Mouse (Mus musculus) bone marrow macrophage, adult 2 months (primary cell): Measurements from ENCODE around the gene Aqp1. TPM values are rescaled to one million over a fixed set of nuclear protein-coding genes. Genes with fewer than 3 reads are reported as not detected.

ENCODE experiments used
- H3K27ac ChIP-seq: 2 replicates; pipeline ENCODE4 v1.5.1; 2012; ENCODE audit warnings: low read depth, low read length; ENCODE audit not compliant: insufficient read depth
- H3K4me1 ChIP-seq: 2 replicates; pipeline ENCODE4 v1.6.1; 2012; ENCODE audit warnings: low read length; ENCODE audit not compliant: control insufficient read depth, insufficient read depth
- H3K4me3 ChIP-seq: 2 replicates; pipeline ENCODE4 v1.5.1; 2012; ENCODE audit warnings: mild to moderate bottlenecking, low read length, moderate library complexity; ENCODE audit not compliant: insufficient read depth
- CTCF ChIP-seq: IDR thresholded peaks from 2 replicates; pipeline ENCODE4 v1.5.1; 2012; ENCODE audit warnings: low read depth, mild to moderate bottlenecking, low read length, moderate library complexity
- POLR2A ChIP-seq: IDR thresholded peaks from 2 replicates; pipeline ENCODE4 v1.6.1; 2012; ENCODE audit warnings: mild to moderate bottlenecking, low read depth, low read length, borderline replicate concordance
- polyA plus RNA-seq: library from polyadenylated mRNA; stranded (reverse); fragments of >200 nt; gene quantifications from 2 replicates; pipeline ENCODE4 v1.2.4, GENCODE M21; 2012; ENCODE audit not compliant: missing spikeins, insufficient read depth, insufficient read length

Gene Aqp1
- polyA plus RNA-seq, result not detected in 2 replicates

DNA sequence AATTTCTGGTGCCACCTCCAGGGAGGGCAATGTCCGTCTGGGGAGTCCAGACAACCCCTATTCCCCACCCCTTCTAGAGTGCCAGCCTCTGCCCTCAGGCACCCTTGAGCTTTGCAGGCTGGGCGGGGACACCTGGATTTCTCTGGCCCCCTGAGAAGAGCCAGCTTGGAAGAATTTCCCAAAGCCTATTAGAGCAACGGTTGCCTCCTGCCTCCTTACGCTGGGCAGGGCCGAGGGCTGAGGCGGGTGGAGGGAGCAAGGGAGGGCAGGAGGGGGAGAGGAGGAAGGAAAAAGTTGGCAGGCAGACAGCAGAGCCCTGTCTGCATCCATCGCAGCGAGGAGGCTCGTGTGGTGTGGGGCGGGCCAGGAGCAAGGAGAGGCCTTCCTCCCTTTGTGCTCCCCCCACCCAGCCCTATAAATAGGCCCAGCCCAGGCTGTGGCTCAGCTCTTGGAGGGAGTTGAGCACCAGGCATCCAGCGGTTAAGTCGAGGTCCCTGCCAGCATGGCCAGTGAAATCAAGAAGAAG, at the start of gene Aqp1:
Aqp1 (plus strand) TSS at position 444 of the 526 bp plus-strand sequence.
- TF ChIP-seq CTCF (no peak), POLR2A (no peak)
- H3K4me3 ChIP-seq, result no peak within 1 kb of the TSS
- H3K4me1 ChIP-seq, result peaks cover 5% of the 10 kb centered on the region; the same call in 1 of the 2 replicates
- no peak within 1 kb of the TSS for H3K27ac ChIP-seq

DNA sequence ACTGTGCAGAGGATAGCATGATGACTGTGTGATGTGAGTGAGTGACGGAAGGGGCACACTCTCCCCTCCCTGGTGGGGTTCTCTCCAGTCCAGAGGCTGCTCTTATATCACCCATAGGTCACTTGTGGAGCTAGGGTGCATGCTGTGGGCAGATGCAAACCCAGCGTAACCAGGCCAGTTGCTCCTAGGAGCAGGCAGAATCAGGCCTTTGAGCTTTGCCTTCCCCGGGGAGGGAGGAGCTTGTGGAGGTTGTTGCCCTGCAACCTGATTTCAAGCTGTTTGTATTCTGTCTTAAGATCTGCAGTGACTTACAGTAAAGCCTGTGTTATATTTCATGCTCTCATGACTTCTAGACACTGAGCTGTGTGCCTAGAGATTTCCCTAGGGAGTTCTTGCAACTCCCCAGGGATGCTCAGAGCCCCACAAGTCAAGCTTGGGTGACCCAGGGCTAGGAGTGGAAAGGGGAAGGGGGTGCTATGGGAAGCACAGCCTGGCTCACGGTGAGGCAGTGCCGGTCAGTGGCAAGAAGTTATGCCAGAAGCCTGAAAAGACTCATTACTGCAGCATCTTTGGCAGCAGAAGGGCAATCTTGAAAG, 48.1 kb upstream of the Aqp1 start:
- Histone ChIP-seq H3K27ac (no peak overlapping the region), H3K4me3 (no peak overlapping the region), H3K4me1 (peaks cover 9% of the 10 kb centered on the region)
- TF ChIP-seq POLR2A, result no peak

DNA sequence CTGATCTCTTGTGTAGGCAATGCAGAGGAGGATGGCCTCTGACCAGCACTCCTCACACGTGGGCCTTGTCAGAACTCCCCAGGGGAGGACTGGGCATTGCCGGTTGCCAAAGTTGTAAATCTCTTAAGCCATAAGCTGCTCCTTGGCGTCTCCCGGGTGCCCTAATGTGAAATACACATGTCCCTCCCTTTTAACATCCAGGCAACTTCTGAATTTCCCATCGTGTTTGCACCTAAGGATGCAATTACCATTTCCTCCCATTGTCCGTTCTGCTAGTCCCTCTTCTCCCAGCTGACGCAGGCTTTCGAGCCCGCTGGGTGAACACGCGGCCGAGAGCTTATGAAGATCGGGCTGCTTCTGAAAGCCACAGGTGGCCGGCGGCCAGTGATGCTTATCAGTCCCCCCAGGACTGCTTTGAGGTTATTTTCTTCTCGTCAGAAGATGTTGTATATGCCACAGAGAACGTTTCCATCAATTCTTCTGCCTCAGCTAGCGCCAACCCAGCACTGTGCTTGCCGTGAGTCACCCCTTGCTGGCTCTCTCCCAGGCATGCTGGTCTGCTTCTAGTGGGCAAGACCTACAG, 41.6 kb upstream of the Aqp1 start:
- no peak for TF ChIP-seq POLR2A
- TF ChIP-seq CTCF, result no peak
- Histone ChIP-seq H3K4me3 (no peak overlapping the region), H3K27ac (no peak overlapping the region), H3K4me1 (peaks cover 9% of the 10 kb centered on the region)

DNA sequence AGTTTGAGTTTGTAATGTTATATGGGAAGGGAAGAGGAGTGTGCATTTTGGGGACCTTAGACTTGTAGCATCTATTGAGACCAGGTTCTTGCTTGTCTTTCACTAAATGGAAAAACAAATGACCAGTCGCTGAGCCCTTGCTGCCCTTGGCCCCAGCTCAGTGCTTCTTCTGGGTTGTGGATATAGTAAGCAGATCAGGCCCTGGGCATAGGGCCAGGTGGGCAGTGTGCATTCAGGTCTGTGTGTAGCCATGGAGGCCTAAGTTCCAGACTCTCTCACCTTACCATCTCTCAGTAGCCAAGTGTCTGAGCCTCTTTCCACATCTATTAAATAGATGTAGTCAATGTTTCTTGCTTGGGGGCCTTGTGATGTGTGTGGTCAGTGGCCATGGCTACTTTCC, 40.9 kb upstream of the Aqp1 start:
- TF ChIP-seq CTCF (no peak), POLR2A (no peak)
- Histone ChIP-seq H3K4me3 (no peak overlapping the region), H3K4me1 (peaks cover 9% of the 10 kb centered on the region), H3K27ac (no peak overlapping the region)

DNA sequence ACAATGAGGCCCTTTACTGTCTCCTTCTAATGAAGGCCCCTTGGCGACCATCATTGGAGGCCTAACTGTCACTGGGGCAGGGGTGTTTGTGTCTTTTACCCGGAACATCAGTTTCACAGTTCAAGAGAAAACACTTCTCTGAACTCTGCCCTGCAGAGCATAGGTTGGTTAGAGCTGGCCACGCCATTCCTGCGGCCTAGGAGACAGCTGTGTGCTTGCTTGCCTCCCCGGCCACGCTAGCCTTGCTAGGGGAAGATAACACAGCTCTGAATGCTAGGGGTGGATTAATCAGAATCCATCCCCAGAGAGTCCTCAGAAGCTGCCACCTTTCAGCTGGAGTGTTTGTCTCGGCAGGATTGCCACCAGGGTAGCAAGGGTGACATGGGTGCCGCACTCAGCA, 36.8 kb upstream of the Aqp1 start:
- H3K27ac ChIP-seq, result no peak overlapping the region
- H3K4me3 ChIP-seq, result no peak overlapping the region
- TF ChIP-seq CTCF, result no peak
- TF ChIP-seq POLR2A, result no peak
- no peaks in the 10 kb centered on the region for H3K4me1 ChIP-seq

DNA sequence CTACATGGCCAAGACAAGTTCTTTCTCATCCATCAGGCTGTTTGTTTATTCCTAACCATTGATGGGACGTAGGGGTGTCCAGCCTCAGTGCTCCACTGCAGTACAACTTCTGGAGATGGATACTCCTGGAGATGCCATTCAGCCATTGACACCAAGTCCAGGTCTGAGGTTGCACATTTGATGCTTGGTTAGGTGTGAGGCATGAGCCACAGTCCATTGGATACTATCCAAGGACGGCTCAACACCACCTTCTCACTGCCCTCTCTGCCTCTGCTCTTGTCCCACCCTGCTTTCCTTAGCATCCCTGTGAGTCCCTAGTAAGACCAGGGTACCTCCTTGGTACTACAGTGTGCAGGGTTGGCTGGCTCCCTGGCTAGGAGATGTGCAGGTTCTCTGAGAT, 36.3 kb upstream of the Aqp1 start:
- no peak overlapping the region for H3K27ac ChIP-seq
- no peaks in the 10 kb centered on the region for H3K4me1 ChIP-seq
- H3K4me3 ChIP-seq, result no peak overlapping the region
- TF ChIP-seq CTCF (no peak), POLR2A (no peak)

DNA sequence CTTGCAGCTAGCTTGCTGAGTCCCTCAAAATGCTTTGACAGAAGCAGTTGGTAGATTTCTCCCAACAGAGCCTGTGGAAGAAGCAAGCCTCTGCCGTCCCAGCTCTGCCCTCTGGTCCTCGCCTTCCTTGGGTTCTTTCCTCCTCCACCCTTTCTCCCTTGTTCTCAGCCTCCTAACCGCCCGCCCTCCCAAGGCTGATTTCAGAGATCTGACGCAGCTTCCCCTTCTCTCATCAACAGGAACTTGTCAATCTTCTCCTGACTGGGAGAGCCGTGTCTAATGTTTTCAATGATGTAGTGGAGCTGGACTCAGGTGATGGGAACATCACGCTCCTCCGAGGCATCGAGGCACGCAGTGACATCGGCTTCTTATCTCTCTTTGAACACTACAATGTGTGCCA, 35.5 kb upstream of the Aqp1 start:
- no peak overlapping the region for H3K4me3 ChIP-seq
- no peaks in the 10 kb centered on the region for H3K4me1 ChIP-seq
- TF ChIP-seq POLR2A (no peak), CTCF (no peak)
- H3K27ac ChIP-seq, result no peak overlapping the region

DNA sequence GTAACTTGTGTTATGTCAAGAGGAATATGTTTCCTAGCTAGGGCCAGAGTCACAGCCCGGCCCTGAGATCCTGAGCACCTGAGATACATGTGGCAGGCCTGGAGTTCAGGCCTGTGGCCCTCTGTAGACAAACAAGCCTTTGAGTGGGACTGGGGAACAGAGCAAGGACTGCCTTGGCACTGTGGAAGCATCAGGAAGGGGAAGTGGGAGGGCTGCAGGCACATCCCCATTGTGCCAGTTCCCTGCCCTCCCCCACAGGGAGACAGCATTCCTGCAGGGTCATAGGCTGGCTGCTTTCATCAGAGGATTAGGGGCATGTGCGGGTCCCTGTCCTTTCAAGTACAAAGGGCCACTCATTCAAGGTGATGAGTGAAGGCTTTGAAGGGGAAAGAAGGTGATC, 26.1 kb upstream of the Aqp1 start:
- Histone ChIP-seq H3K4me1 (peaks cover 6% of the 10 kb centered on the region), H3K27ac (no peak overlapping the region), H3K4me3 (no peak overlapping the region)
- no peak for TF ChIP-seq CTCF
- TF ChIP-seq POLR2A, result no peak

DNA sequence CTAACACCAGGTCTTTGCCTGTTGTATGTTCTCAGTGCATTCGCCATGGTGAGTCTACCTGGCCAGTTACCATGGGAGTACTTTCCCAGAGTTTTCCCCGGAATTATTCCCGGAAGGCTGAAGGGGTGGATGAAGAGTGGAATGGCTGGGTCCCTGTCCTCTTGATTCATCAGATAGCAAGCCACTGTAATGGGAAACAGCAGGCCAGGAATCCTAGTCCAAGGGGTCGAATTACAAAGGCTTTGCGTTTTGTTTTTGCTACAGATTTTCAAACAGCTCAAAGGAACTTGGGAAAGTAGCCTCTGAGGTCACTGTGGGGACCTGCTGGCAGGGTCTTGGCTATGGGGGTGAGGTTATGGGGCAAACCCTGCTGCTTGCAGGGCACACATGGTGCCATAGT, 24.3 kb upstream of the Aqp1 start:
- Histone ChIP-seq H3K4me1 (peaks cover 4% of the 10 kb centered on the region), H3K27ac (no peak overlapping the region)
- TF ChIP-seq CTCF, result no peak
- TF ChIP-seq POLR2A, result no peak

DNA sequence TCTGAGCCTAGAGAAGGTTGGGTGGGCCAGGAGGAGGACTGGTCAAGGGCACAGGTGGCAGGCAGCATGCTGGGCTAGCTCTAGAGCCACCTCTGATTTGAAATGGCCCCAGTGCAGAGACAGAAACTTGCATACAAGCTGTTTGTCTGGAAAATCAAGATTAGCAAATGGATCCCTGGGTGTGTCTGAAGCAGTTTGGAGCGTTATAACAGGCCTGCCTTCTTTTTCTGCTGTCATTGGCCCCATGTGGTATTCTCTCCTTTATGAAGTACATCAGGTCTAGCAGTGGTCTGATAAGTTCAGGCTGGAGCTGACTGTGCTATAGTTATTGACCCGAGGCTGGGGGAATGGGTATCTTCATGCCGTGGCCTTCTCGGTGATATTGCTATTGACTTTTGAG, 22.3 kb upstream of the Aqp1 start:
- Histone ChIP-seq H3K4me1 (peaks cover 4% of the 10 kb centered on the region), H3K27ac (no peak overlapping the region), H3K4me3 (no peak overlapping the region)
- TF ChIP-seq POLR2A (no peak), CTCF (no peak)

More for the DNA sequence above, 24.3 kb upstream of the Aqp1 start:
- H3K4me3 ChIP-seq, result no peak overlapping the region
